10 mouse cellular contexts compared by ENCODE assay signal in genomic region chr9:119107566-119107965, GRCm38 (mm10). TPM values are rescaled to one million over a fixed set of nuclear protein-coding genes. Genes with fewer than 3 reads are reported as not detected.
DNase-seq lines count a peak whose midpoint lies in the region; ATAC-seq and TF ChIP-seq lines count a peak whose summit lies in the region.
"Had no signal": no experiment of that assay in that cellular context is flagged by ENCODE, and none has a peak within 500 bp of the region (broad histone marks: within the 10 kb centered on the region; RNA-seq: fewer than 3 reads in every experiment).

No protein-coding gene starts in this region.

- H3K4me3 ChIP-seq in heart, postnatal 0 days (ENCODE audit: low read depth, low read length): no peak overlapping the region
- H3K4me3 ChIP-seq in heart, embryonic 10.5 days: no peak overlapping the region
- H3K4me3 ChIP-seq in embryonic fibroblast, embryonic 13.5 days (ENCODE audit: insufficient read depth, low read length): no peak overlapping the region

- peak; percentile 41 for DNase-seq in heart, postnatal 0 days (ENCODE audit: low spot score)
- DNase-seq in heart, embryonic 10.5 days (ENCODE audit: low spot score): no peak
- peak; percentile 44 for DNase-seq in urinary bladder, postnatal 14 days (ENCODE audit: low spot score)
- DNase-seq in urinary bladder, postnatal 36 days (ENCODE audit: low spot score in 2 of 2): no peak
- DNase-seq in testis, postnatal 10 days (ENCODE audit: low spot score): no peak
- no peak for DNase-seq in spleen, postnatal 36 days (ENCODE audit: low spot score in 2 of 2)

- H3K27me3 ChIP-seq in heart, postnatal 0 days (ENCODE audit: control insufficient read depth, insufficient read depth, low read length): 0 out of 2 replicates have a peak, but pooled peaks cover 14% of the 10 kb centered on the region
- peaks cover 21% of the 10 kb centered on the region for H3K27me3 ChIP-seq in heart, embryonic 10.5 days (ENCODE audit: insufficient read depth, poor library complexity, severe bottlenecking)

- no peaks in the 10 kb centered on the region for H3K9me3 ChIP-seq in heart, postnatal 0 days (replicated peaks; ENCODE audit: control insufficient read depth, low read length)
- no peaks in the 10 kb centered on the region for H3K9me3 ChIP-seq in heart, embryonic 10.5 days

- WGBS in heart, postnatal 0 days: 69% methylated on average over 4 of the region's 4 CpGs
- WGBS in heart, embryonic 10.5 days: 81% methylated on average over 4 of the region's 4 CpGs

- no peak for TF ChIP-seq EP300 in heart, postnatal 0 days (IDR thresholded peaks at IDR 0.05; ENCODE audit: low read depth)

- no peak overlapping the region for H3K4me2 ChIP-seq in heart, postnatal 0 days (ENCODE audit: low read depth, low read length)

- TF ChIP-seq CTCF in heart, postnatal 0 days (IDR thresholded peaks at IDR 0.05; ENCODE audit: low read depth): peak; percentile 41
- peak; percentile 42; the same call in 1 of the 2 replicates for TF ChIP-seq CTCF in embryonic fibroblast, embryonic 13.5 days (IDR thresholded peaks at IDR 0.05; ENCODE audit: borderline replicate concordance, insufficient read depth, low read length)

- H3K36me3 ChIP-seq in heart, postnatal 0 days (replicated peaks; ENCODE audit: control insufficient read depth, insufficient read depth, low read length): no peaks in the 10 kb centered on the region
- no peaks in the 10 kb centered on the region for H3K36me3 ChIP-seq in heart, embryonic 10.5 days

- no peak overlapping the region for H3K9ac ChIP-seq in heart, postnatal 0 days (replicated peaks; ENCODE audit: low read depth, low read length)

- TF ChIP-seq POLR2A in embryonic fibroblast, embryonic 13.5 days (IDR thresholded peaks at IDR 0.05; ENCODE audit: low read depth, low read length): no peak

- no peaks in the 10 kb centered on the region for H3K4me1 ChIP-seq in heart, postnatal 0 days (ENCODE audit: control insufficient read depth, insufficient read depth)
- peaks cover 10% of the 10 kb centered on the region; the same call in 1 of the 2 replicates for H3K4me1 ChIP-seq in heart, embryonic 10.5 days
- H3K4me1 ChIP-seq in embryonic fibroblast, embryonic 13.5 days (ENCODE audit: control insufficient read depth, insufficient read depth, low read length): no peaks in the 10 kb centered on the region

- ATAC-seq in heart, postnatal 0 days (ENCODE audit: insufficient read depth, low read depth): peak; percentile 84
- ATAC-seq in erythroid progenitor cell, adult 5-6 weeks (replicated peaks; ENCODE audit: low FRiP score, poor library complexity, severe bottlenecking): no peak

- H3K27ac ChIP-seq in heart, postnatal 0 days (ENCODE audit: low read depth): no peak overlapping the region
- no peak overlapping the region for H3K27ac ChIP-seq in heart, embryonic 10.5 days
- H3K27ac ChIP-seq in embryonic fibroblast, embryonic 13.5 days (ENCODE audit: insufficient read depth, low read length): no peak overlapping the region

RNA-seq across cellular contexts. Expression of gene Dlec1, which starts 5.3 kb away (rescaled TPM):
- 5.0 TPM in 1 of 2 replicates, not detected in the other for total RNA-seq in heart, postnatal 0 days (2014; rRNA removed; ENCODE audit: low replicate concordance)
- polyA plus RNA-seq in heart, postnatal 0 days (2015; fragmentation: Nextera tagmentation; extraction: Ambion mirVana): 0.15 and 0.21 TPM in 2 replicates
- polyA plus RNA-seq in heart, embryonic 10.5 days (2016; fragmentation: Nextera tagmentation; extraction: Ambion mirVana): 0.87 and 1.2 TPM in 2 replicates
- polyA plus RNA-seq in embryonic fibroblast, embryonic 13.5 days (2011; ENCODE audit: insufficient read length, low read depth, missing spikeins): 0.57 and 1.8 TPM in 2 replicates
- total RNA-seq in erythroid progenitor cell, adult 5-6 weeks (2015; ENCODE audit: low replicate concordance): 0.36 TPM in 1 of 2 replicates, not detected in the other
- not detected in 2 replicates for total RNA-seq in erythroid progenitor cell, adult 5-6 weeks (2017; ENCODE audit: low replicate concordance)
- total RNA-seq: common myeloid progenitor, adult 5-6 weeks had no signal

RNA-seq across cellular contexts. Expression of gene Plcd1, which starts 14.3 kb away (rescaled TPM):
- 21.1 and 27.1 TPM in 2 replicates for total RNA-seq in heart, postnatal 0 days (2014; rRNA removed; ENCODE audit: low replicate concordance)
- 12.9 and 14.6 TPM in 2 replicates for polyA plus RNA-seq in heart, postnatal 0 days (2015; fragmentation: Nextera tagmentation; extraction: Ambion mirVana)
- polyA plus RNA-seq in heart, embryonic 10.5 days (2016; fragmentation: Nextera tagmentation; extraction: Ambion mirVana): 18.6 and 19.5 TPM in 2 replicates
- polyA plus RNA-seq in embryonic fibroblast, embryonic 13.5 days (2011; ENCODE audit: insufficient read length, low read depth, missing spikeins): 28.3 and 38.7 TPM in 2 replicates
- not detected in 2 replicates for total RNA-seq in erythroid progenitor cell, adult 5-6 weeks (2015; ENCODE audit: low replicate concordance)
- total RNA-seq in erythroid progenitor cell, adult 5-6 weeks (2017; ENCODE audit: low replicate concordance): not detected in 2 replicates
- total RNA-seq: common myeloid progenitor, adult 5-6 weeks had no signal

RNA-seq across cellular contexts. Expression of gene Acaa1b, which starts 49.3 kb away (rescaled TPM):
- 0.27 TPM in 1 of 2 replicates, not detected in the other for total RNA-seq in heart, postnatal 0 days (2014; rRNA removed; ENCODE audit: low replicate concordance)
- 0.15 and 0.30 TPM in 2 replicates for polyA plus RNA-seq in heart, postnatal 0 days (2015; fragmentation: Nextera tagmentation; extraction: Ambion mirVana)
- 0.70 and 0.76 TPM in 2 replicates for polyA plus RNA-seq in heart, embryonic 10.5 days (2016; fragmentation: Nextera tagmentation; extraction: Ambion mirVana)
- 0.98 and 1.0 TPM in 2 replicates for polyA plus RNA-seq in embryonic fibroblast, embryonic 13.5 days (2011; ENCODE audit: insufficient read length, low read depth, missing spikeins)
- not detected in 2 replicates for total RNA-seq in erythroid progenitor cell, adult 5-6 weeks (2015; ENCODE audit: low replicate concordance)
- not detected in 2 replicates for total RNA-seq in erythroid progenitor cell, adult 5-6 weeks (2017; ENCODE audit: low replicate concordance)
- total RNA-seq: common myeloid progenitor, adult 5-6 weeks had no signal

RNA-seq across cellular contexts. Expression of gene Gm47289, which starts 51.4 kb away (rescaled TPM):
- total RNA-seq in heart, postnatal 0 days (2014; rRNA removed; ENCODE audit: low replicate concordance): not detected in 2 replicates
- polyA plus RNA-seq in heart, postnatal 0 days (2015; fragmentation: Nextera tagmentation; extraction: Ambion mirVana): not detected in 2 replicates
- polyA plus RNA-seq in heart, embryonic 10.5 days (2016; fragmentation: Nextera tagmentation; extraction: Ambion mirVana): not detected in 2 replicates
- not detected in 2 replicates for polyA plus RNA-seq in embryonic fibroblast, embryonic 13.5 days (2011; ENCODE audit: insufficient read length, low read depth, missing spikeins)
- total RNA-seq in erythroid progenitor cell, adult 5-6 weeks (2015; ENCODE audit: low replicate concordance): not detected in 2 replicates
- not detected in 2 replicates for total RNA-seq in erythroid progenitor cell, adult 5-6 weeks (2017; ENCODE audit: low replicate concordance)
- total RNA-seq: common myeloid progenitor, adult 5-6 weeks; layer of hippocampus, adult 18-20 months had no signal

RNA-seq across cellular contexts. Expression of gene Vill, which starts 55.0 kb away (rescaled TPM):
- total RNA-seq in heart, postnatal 0 days (2014; rRNA removed; ENCODE audit: low replicate concordance): 4.8 and 12.6 TPM in 2 replicates
- polyA plus RNA-seq in heart, postnatal 0 days (2015; fragmentation: Nextera tagmentation; extraction: Ambion mirVana): 3.8 and 4.4 TPM in 2 replicates
- polyA plus RNA-seq in heart, embryonic 10.5 days (2016; fragmentation: Nextera tagmentation; extraction: Ambion mirVana): 19.1 and 23.1 TPM in 2 replicates
- 12.5 and 16.5 TPM in 2 replicates for polyA plus RNA-seq in embryonic fibroblast, embryonic 13.5 days (2011; ENCODE audit: insufficient read length, low read depth, missing spikeins)
- 1.8 TPM in 1 of 2 replicates, not detected in the other for total RNA-seq in erythroid progenitor cell, adult 5-6 weeks (2015; ENCODE audit: low replicate concordance)
- total RNA-seq in erythroid progenitor cell, adult 5-6 weeks (2017; ENCODE audit: low replicate concordance): 1.9 TPM in 1 of 2 replicates, not detected in the other

Comparison
In these comparisons a context has a peak if more than half of its experiments do, and no peak if none do; other contexts are left out.
1. DNase-seq: peak in heart, postnatal 0 days (single experiment) and urinary bladder, postnatal 14 days (single experiment); none in heart, embryonic 10.5 days (single experiment), urinary bladder, postnatal 36 days (0 of 2), testis, postnatal 10 days (single experiment) and spleen, postnatal 36 days (0 of 2).